Mouse (Mus musculus) mouse embryonic stem cell (cell line): ENCODE measurements at regions not wholly inside any gene's neighbourhood (a gene's known extent, or its start where the extent isn't known, plus 50 kb on each side); places are given as distances from the start of the nearest gene placed in this dataset.

ENCODE experiments used
- in situ Hi-C, 2 experiments: fragments of 300-500 bp; cut with MboI; formaldehyde crosslinking; loops; 1 replicate in 1 of 2; 3 replicates in 1 of 2; pipeline ENCODE4 v1.14.3; 2019 to 2020; ENCODE audit warnings: low sequenced_read_pairs in 2 of 2, low pct_unique_long_range_greater_than_20kb in 1 of 2, mixed read lengths in 1 of 2; ENCODE audit not compliant: unreplicated experiment in 1 of 2

DNA sequence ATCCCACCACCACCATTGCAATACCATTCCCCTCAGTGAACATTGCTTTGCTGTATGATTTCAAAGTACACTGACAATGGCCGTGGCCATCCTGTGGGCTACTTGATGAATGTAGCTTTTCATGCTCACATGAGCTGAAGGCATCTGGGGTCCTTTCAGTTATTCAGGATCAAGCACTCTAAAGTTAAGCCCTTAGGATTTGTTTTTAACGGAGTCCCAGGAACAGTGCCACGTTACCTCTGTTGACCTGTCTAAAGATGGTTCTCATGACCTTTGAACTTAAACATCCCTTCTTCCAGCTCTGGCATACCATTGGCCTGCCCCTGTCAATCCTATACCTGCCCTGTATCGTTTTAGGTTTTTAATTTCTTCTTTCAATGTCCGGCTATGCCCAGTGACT, 251.7 kb upstream of the Sall1 start:
- in situ Hi-C loops = no loop called here

DNA sequence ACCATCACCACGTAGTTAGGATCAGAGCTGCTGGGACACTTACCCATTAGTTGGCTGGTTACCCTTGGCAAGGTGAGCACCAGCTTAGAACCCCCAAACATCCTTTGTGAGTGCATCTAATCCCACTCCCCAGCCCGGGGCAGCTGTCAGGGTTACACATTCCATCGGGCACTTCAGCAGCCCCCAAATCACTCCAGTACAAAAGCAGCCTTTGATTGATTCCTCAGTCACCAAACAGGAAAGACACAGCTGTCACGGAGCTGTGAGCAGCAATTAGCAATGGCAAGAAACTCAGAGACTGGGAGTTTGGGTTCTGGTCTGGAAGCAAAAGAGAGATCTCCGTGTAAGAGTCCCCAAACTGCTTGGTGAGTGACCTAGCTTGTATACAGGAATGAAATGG, 245.1 kb upstream of the Sall1 start:
- in situ Hi-C loops = no loop called here

- in situ Hi-C loops = no loop called here
Observed at GRCm38 (mm10) chr8:89284871-89285564, 241.1 kb upstream of the Sall1 start.

GRCm38 (mm10) chr8:89283105-89284096, 239.4 kb upstream of the Sall1 start:
- in situ Hi-C loops = no loop called here

DNA sequence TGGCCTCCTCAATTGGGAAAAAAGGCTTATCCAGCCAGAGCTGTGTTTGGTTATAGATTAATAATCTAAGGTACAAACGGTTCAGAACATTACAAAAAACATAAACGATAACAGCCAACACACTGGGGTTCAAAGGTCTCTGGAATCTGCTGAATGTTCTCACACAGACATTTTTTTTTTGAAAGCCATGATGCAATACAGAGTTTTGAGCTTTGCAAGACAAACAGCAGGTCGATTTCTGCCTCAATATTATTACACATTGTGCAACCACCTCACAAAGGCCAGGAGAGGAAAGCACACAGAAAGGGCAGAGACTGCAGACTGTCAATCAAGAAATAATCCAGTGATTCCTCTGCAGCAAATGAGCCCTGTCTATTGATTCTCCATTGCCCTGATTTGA, 235.9 kb upstream of the Sall1 start:
- in situ Hi-C loops = no loop called here

DNA sequence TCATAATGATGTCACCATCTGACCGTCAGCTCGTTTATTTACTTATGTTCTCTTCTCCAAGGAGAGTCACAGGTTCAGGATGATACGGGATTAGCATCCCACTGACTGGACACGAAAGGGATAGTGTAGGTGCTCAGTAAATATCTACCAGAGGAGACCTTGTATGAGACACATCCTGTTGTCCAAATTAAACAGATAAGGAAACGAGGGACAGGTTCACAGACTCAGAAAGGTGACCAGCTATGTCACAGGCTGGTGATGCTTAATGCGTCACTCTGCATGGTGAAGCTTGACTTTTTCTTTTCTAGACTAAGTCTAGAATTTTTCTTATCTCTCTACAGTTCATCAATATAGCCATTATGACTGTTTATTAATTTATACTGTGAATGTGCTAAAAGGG, 235.2 kb upstream of the Sall1 start:
- in situ Hi-C loops = no loop called here

- in situ Hi-C loops = no loop called here
Observed at GRCm38 (mm10) chr8:89273276-89273675, 229.3 kb upstream of the Sall1 start.

GRCm38 (mm10) chr8:89272381-89272815, 228.4 kb upstream of the Sall1 start:
- in situ Hi-C loops = no loop called here

- in situ Hi-C loops = no loop called here
Observed at GRCm38 (mm10) chr8:89271381-89272355, 227.7 kb upstream of the Sall1 start.

- in situ Hi-C loops = no loop called here
Observed at GRCm38 (mm10) chr8:89270001-89270400, 226.0 kb upstream of the Sall1 start.

- in situ Hi-C loops = no loop called here
Observed at GRCm38 (mm10) chr8:89261163-89261812, 217.3 kb upstream of the Sall1 start.

- in situ Hi-C loops = no loop called here
Observed at GRCm38 (mm10) chr8:89259881-89260280, 215.9 kb upstream of the Sall1 start.

- in situ Hi-C loops = no loop called here
Observed at GRCm38 (mm10) chr8:89246342-89246741, 202.4 kb upstream of the Sall1 start.

- in situ Hi-C loops = no loop called here
Observed at GRCm38 (mm10) chr8:89245131-89245751, 201.3 kb upstream of the Sall1 start.

GRCm38 (mm10) chr8:89241686-89242085, 197.7 kb upstream of the Sall1 start:
- in situ Hi-C loops = no loop called here

DNA sequence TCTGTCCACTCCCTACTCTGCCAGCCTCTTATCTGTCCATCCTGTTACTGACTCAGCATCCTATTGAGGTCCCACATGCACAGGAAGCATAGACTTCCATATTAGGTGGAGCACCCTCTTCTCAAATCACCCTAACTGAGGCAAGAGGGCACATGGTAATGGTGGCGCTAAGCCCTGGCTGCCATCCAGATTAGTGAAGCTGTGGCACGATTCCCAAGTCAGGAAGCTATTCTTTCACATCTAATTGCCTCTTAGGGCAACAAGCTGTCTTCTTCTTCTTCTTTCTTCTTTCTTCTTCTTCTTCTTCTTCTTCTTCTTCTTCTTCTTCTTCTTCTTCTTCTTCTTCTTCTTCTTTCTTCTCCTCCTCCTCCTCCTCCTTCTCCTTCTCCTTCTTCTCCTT, 195.7 kb upstream of the Sall1 start:
- in situ Hi-C loops = no loop called here

DNA sequence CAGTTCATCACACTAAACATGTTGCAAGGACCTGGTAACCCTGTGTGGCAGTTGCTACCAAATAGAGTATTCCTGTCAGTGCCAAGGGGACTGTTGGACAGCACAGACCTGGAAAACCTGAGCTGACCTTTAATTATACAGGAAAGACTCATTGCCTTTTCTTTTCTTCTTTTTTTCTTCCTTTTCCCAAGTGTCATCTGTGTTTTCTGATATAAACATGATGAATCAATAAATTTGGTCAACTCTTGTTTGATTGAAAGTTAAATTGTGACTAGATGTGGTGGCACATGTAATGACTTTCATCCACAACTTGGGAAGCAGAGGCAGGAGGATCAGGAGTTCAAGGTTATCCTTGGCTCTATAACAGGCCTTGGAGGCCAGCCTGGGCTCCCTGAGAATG, 190.1 kb upstream of the Sall1 start:
- in situ Hi-C loops = no loop called here

DNA sequence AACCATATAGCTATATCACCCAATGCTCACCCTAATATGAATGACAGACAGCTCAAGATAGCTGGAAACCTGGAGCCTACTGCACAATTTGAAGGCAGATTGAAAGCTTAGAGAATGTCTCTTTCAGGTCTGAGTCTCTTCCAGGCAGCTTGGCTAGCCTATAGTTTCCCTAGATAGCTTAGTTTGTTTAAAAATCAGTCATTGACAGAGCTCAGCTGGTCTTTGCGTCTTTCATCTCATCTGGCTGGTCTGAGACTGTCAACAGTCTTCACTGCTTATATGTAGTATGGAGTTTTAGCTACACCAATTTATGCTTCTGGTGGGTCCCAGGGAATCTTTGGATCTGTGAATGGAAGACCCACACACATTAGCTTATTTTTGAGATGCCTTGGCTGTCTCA, 188.4 kb upstream of the Sall1 start:
- in situ Hi-C loops = no loop called here
